16 mouse cellular contexts compared by ENCODE assay signal in the genomic region with DNA sequence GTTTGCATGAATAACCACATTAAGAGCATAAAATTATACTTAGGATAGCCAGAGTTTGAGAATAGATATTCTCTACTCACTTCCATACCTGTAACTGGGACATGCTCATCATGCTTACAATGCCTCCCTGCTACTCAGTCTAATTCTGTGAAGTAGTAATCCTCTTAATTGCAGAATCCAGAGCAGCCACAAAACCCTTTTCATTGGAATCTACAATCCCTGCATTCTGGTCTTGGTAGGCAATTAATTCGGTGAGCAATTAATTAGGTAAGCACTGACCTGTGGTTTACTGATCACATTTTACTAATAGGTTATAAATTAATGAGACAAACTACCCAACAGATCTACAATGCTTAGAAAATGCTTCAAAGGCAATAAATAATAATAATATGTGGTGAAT.
"Had no signal": no experiment of that assay in that cellular context is flagged by ENCODE, and none has a peak within 500 bp of the region (broad histone marks: within the 10 kb centered on the region; RNA-seq: fewer than 3 reads in every experiment).

No protein-coding gene starts in this region.

- H3K4me3 ChIP-seq: megakaryocyte, embryonic 14.5 days; midbrain, embryonic 13.5 days; midbrain, embryonic 15.5 days; neural tube, embryonic 12.5 days; stomach, embryonic 15.5 days had no signal

- H3K9me3 ChIP-seq: megakaryocyte, embryonic 14.5 days; midbrain, embryonic 13.5 days; midbrain, embryonic 15.5 days; neural tube, embryonic 12.5 days; stomach, embryonic 15.5 days had no signal

- ATAC-seq: midbrain, embryonic 13.5 days; midbrain, embryonic 15.5 days had no signal

- H3K9ac ChIP-seq: lung, embryonic 14.5 days; midbrain, embryonic 13.5 days; midbrain, embryonic 15.5 days; neural tube, embryonic 12.5 days; stomach, embryonic 15.5 days had no signal

- H3K4me1 ChIP-seq: megakaryocyte, embryonic 14.5 days; midbrain, embryonic 13.5 days; midbrain, embryonic 15.5 days; neural tube, embryonic 12.5 days; stomach, embryonic 15.5 days had no signal

- H3K36me3 ChIP-seq: midbrain, embryonic 13.5 days; midbrain, embryonic 15.5 days; neural tube, embryonic 12.5 days; stomach, embryonic 15.5 days had no signal

- H3K27me3 ChIP-seq: megakaryocyte, embryonic 14.5 days; midbrain, embryonic 13.5 days; midbrain, embryonic 15.5 days; neural tube, embryonic 12.5 days; stomach, embryonic 15.5 days had no signal

- H3K4me2 ChIP-seq: lung, embryonic 14.5 days; midbrain, embryonic 11.5 days; midbrain, embryonic 13.5 days; midbrain, embryonic 15.5 days; neural tube, embryonic 12.5 days; stomach, embryonic 15.5 days had no signal

- DNase-seq: lung, adult 18-20 months; lung, embryonic 14.5 days; lung, postnatal 14 days; lung, postnatal 36 days; right cerebral cortex, postnatal 14 days; thymus, adult 2 months; thymus, postnatal 25 days; thymus, postnatal 4 days had no signal

- H3K27ac ChIP-seq: macrophage; midbrain, embryonic 13.5 days; midbrain, embryonic 15.5 days; neural tube, embryonic 12.5 days; stomach, embryonic 15.5 days; stomach, postnatal 0 days had no signal
